Mouse (Mus musculus): ENCODE data around the gene Tut7.
"Not testable (repeated sequence)": the region's sequence is repeated elsewhere in the genome, so short reads cannot be mapped to it uniquely, and the experiment has no call there.

Gene Tut7

GRCm38 (mm10) chr13:59832454-59832853 is 9.5 kb upstream of the Tut7 start:
- DNase-seq = peak; percentile 66

DNA sequence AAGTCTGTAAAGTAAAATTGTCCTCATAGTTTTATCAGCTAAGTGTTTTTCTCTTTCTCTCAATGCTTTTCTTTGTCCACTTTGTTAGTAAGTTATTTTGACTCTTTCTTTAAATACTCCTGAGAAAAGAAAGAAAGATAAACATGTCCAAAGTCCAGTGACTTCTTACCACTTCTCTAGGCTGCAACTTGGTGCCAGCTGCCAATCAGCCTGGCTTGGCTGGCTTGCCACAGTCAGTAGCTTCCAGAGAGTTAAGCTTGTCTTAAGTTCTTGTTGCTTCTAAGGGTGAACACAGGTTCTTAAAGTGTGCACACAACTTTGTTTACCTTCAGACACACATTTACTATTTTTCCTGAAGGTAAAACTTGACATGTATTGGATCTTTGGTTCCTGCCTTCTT is 3.0 kb upstream of the Tut7 start:
- peak; percentile 51 for DNase-seq

GRCm38 (mm10) chr13:59820836-59821235 is 2.1 kb downstream of the Tut7 start:
- DNase-seq = peak; percentile 79

GRCm38 (mm10) chr13:59820114-59820513 is 2.8 kb downstream of the Tut7 start:
- DNase-seq = peak; percentile 96

- no peak for DNase-seq
Observed at GRCm38 (mm10) chr13:59817352-59817751, 5.6 kb downstream of the Tut7 start.

- DNase-seq = peak; percentile 45
Observed at GRCm38 (mm10) chr13:59814109-59814591, 8.8 kb downstream of the Tut7 start.

GRCm38 (mm10) chr13:59811581-59811980 is 11.4 kb downstream of the Tut7 start:
- peak; percentile 63 for DNase-seq

- no peak for DNase-seq
Observed at GRCm38 (mm10) chr13:59801000-59801399, 21.9 kb downstream of the Tut7 start.

DNA sequence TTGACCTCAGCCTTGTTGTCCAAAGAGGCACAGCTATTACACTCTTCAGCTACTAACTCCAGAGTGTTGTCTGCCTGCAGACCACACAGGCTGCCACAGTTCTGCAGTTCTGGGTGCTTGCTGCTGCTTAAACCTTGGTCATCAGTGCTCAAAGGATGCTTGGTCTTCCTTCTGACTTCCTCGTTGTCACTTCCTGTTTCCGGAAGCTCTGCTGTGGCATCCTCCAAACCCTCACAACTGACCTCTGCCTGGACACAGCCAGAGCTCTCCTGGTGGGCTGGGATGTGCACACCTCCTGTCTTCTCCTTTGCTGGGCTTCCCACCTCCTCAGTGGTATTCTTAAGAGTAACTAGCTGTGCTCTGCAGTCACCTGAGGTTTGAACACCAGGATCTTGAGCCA is 22.9 kb downstream of the Tut7 start:
- no peak for DNase-seq

DNA sequence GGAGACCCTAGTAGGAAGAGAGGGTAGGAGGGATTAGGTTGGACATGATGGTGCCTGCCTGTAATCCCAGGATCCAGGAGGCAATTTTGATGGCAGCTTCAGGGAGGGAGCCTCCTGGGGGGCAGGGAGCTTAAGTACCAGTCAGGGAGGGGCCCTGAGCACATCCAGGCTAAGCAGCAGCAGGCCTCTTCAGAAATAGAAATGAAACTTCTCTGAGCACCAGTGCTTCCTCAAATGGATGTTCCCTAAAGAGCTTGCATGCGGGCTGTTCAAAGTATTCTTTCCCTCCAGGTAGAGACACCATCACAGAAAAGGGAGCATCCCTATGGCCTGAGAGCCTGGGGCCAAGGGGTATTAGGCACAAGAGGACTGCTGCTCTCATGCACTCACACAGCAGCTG is 24.6 kb downstream of the Tut7 start:
- DNase-seq = no peak

DNA sequence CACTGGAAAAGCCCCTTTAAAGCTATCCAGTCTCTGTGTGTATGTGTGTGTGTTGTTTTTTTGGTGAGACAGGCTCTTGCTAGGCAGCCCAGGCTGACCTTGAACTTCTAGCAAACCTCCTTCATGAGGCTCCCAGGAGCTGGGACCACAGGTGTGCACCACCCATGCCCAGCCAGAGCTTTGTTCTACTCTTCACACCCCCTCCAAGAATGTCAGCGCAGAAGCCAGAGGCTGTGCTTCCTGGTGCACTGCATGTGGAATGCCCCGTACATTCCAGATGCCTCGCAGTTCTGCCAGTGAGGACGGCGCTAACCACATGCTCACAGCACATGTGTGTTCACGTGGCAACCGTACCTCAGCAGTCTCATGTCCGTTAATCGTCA is 26.5 kb downstream of the Tut7 start:
- DNase-seq = no peak

GRCm38 (mm10) chr13:59795807-59796465 is 27.0 kb downstream of the Tut7 start:
- DNase-seq = no peak

DNA sequence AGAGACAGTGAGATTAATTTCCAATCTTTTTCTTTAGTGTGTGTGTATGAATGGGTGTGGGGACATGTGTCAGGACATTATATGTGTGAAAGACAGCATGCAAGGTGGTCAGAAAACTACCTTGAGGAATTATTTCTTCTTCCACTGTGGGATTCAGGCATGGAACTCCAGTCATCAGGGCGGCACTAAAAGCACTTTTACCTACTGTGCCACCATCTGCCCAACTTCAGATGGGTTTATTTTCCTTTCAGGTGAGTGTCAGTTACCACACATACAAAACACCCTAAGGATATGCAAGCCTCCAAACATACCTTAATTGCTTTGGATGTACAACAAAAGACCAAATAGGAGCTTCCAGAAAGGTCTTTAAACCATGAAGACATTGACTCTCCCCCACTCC is 28.2 kb downstream of the Tut7 start:
- no peak for DNase-seq

DNA sequence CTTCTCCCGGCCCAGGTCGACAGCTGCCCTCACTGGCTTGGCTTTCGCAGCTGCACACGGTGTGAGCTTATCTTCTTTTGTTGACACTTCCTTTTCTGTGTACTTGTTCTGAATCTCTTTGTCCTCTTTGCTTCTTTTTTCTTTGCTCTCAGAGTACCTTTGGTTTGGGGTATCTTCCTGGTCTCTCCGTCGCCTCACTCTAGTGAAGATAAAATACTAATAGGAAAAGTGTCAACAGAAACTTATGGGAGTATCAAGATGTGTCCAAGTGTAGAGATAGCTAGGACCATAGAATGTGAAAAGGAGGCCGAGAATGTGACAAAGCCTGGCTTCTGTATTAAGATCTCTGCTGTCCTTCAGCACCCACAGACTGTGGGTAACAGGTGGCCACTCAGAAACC is 40.8 kb downstream of the Tut7 start, which contains the start of gene Gm49354:
TSS of gene Gm49354 (minus strand) at position 101 of the 400 bp plus-strand sequence.
- no peak for DNase-seq

DNA sequence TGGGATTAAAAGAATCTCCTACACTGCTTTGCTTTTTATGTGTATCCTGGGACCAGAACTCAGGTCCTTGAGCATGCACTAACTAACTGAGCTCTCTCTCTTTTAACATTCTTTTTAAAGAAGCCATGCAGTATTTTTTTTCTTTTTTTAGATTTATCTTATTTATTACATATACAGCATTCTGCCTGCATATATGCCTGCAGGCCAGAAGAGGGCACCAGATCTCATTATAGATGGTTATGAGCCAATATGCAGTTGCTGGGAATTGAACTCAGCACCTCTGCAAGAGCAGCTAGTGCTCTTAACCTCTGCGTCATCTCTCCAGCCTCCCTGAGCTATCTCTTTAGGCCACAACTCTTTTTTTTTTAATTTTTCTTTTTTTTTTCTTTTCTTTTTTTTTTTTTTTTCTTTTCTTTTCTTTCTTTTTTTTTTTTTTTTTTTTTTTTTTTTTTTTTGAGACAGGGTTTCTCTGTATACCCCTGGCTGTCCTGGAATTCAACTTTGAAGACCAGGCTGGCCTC is 43.1 kb downstream of the Tut7 start:
- DNase-seq = not testable (repeated sequence)

- DNase-seq = no peak
Observed at GRCm38 (mm10) chr13:59779213-59779612, 43.7 kb downstream of the Tut7 start.

DNA sequence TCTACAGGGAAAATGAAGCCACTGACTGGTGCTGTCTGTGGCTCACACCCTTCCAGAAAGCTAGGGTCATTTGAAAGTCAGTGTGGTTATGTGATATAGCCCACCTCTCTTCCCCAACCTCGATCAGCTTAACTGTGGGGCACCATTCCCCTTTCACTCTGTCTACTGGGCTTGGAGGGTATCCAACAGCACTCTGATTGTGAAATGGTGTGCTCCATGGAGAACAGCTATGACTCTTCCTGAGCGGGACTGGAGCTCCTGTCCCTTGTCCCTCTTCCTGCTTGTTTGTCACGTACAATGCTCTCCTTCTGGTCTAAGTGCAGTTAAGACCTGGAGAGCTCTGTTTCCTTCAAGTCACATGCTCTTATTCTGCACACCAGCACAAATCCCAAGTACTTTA is 47.8 kb downstream of the Tut7 start:
- no peak for DNase-seq

- peak; percentile 98 for DNase-seq
Observed at GRCm38 (mm10) chr13:59771257-59771656, 51.7 kb downstream of the Tut7 start.

DNA sequence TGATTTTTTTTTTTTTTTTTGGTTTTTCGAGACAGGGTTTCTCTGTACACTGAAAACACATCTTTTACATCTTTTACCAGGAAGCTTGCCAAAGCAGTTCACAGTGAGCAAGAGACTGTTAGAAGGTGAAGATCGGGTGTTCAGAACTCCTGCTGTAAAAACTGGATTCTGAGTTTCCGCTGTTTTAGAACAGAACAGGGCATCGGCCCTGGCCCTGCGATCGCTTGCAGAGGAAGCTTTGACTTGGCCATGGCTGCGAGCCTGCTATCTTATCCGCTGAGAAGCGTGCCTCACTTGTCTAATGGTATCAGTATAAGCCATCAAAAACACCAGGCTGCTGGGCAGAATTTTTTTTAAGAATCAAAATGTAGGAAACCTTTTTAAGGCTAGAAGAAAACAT is 52.1 kb downstream of the Tut7 start:
- DNase-seq = no peak

DNA sequence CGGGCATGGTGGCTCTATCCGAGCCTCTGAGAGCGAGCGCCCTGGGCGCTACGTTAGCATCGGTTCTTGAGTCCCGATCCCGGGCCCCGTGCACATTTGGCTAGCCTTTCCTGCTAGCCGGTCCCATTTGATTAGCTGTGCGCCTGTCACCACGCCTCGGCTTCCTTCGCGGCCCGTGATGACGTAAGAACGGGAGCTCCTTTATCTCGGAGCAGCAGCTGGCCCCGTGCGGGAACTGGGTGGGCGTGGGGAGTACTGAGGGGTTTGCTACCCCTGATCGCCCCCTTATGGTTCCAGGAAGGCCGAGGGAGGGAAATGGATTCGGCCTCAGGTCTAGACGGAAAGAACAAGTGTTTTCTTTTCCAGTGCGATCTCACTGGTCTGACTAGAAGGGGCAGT is 52.8 kb downstream of the Tut7 start:
- peak; percentile 99 for DNase-seq

- DNase-seq = peak; percentile 100
Observed at GRCm38 (mm10) chr13:59769296-59770163, 53.4 kb downstream of the Tut7 start, which contains the start of gene Isca1. Gene Isca1, minus strand, starts transcription at chr13:59769810.

DNA sequence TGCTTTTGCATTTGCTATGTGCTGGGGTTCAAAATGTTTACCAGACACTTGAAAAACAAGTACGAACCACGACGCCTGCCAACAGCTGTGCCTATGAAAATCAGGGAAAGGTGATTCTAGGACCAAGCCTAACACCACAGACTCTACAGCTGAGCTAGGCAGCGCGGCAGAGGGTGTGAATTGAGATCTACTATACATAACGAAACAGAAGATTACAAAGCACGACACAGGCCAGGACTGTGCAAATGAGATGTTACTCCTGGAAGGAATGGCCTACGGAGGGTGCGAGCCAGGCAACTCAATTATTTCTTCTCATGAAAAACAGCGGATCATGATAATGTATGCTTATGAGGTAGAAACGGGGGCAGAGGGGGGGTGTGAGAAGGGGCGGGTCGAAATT is 54.4 kb downstream of the Tut7 start:
- DNase-seq = no peak

- DNase-seq = no peak
Observed at GRCm38 (mm10) chr13:59766786-59767515, 56.0 kb downstream of the Tut7 start.

All from heart, adult 11 months (tissue).